Mouse (Mus musculus) layer of hippocampus, postnatal 25 days (tissue): Measurements from ENCODE around the gene Zmiz2. TPM values are rescaled to one million over a fixed set of nuclear protein-coding genes. Genes with fewer than 3 reads are reported as not detected.
A peak's percentile ranks its signal among the peaks of the same experiment; 100 is the strongest.
"Not testable (repeated sequence)": the region's sequence is repeated elsewhere in the genome, so short reads cannot be mapped to it uniquely, and the experiment has no call there.

Experiments
- DNase-seq, 2 experiments: peaks; one replicate each; pipeline ENCODE4 v3.0.0; 2022; ENCODE audit warnings: mixed read lengths in 2 of 2, low spot score in 1 of 2; ENCODE audit errors: extremely low spot score in 1 of 2
- microRNA-seq, 2 experiments: library from miRNA; unstranded; fragments of <30 nt; microRNA quantifications; one replicate each; pipeline ENCODE4 v1.2.0; 2021
- total RNA-seq, 2 experiments: library from RNA; stranded (reverse); gene quantifications; 2 replicates each; pipeline ENCODE4 v1.2.3; 2021

Gene Zmiz2
- total RNA-seq, 2 experiments from 2014 or later = 165 to 189 TPM

- no peak for DNase-seq
Observed at GRCm38 (mm10) chr11:6418751-6419150, 29.9 kb downstream of the Zmiz2 start.

- not testable (repeated sequence) for DNase-seq
Observed at GRCm38 (mm10) chr11:6419156-6419555, 30.3 kb downstream of the Zmiz2 start.

GRCm38 (mm10) chr11:6420283-6420703 is 31.4 kb downstream of the Zmiz2 start:
- DNase-seq = no peak

GRCm38 (mm10) chr11:6420722-6421350 is 32.0 kb downstream of the Zmiz2 start:
- no peak for DNase-seq

- no peak for DNase-seq
Observed at GRCm38 (mm10) chr11:6430186-6430585, 41.3 kb downstream of the Zmiz2 start.

- DNase-seq = peak in 1 of 2 experiments; percentile 50
Observed at GRCm38 (mm10) chr11:6436442-6436841, 47.6 kb downstream of the Zmiz2 start.

- no peak for DNase-seq
Observed at GRCm38 (mm10) chr11:6437667-6438066, 48.8 kb downstream of the Zmiz2 start.

- DNase-seq = no peak
Observed at GRCm38 (mm10) chr11:6440171-6440570, 51.3 kb downstream of the Zmiz2 start.

- DNase-seq = no peak
Observed at GRCm38 (mm10) chr11:6442566-6442965, 53.7 kb downstream of the Zmiz2 start.

GRCm38 (mm10) chr11:6443102-6443501 is 54.2 kb downstream of the Zmiz2 start:
- DNase-seq = no peak

GRCm38 (mm10) chr11:6443727-6444076 is 54.8 kb downstream of the Zmiz2 start:
- DNase-seq = no peak

GRCm38 (mm10) chr11:6444077-6444853 is 55.4 kb downstream of the Zmiz2 start, which contains the start of gene H2afv:
Gene H2afv, minus strand, starts transcription at chr11:6444443.
- DNase-seq = peak; percentile 96 to 99

GRCm38 (mm10) chr11:6445441-6445840 is 56.6 kb downstream of the Zmiz2 start:
- no peak for DNase-seq

GRCm38 (mm10) chr11:6445951-6446350 is 57.1 kb downstream of the Zmiz2 start:
- no peak for DNase-seq

- DNase-seq = no peak
Observed at GRCm38 (mm10) chr11:6447493-6447892, 58.6 kb downstream of the Zmiz2 start.

GRCm38 (mm10) chr11:6448155-6448554 is 59.3 kb downstream of the Zmiz2 start:
- not testable (repeated sequence) for DNase-seq

Small RNA genes within 50 kb of the gene (microRNA-seq; reads per million reads assigned to microRNA genes)
- gene Mir7651 = 0.92 to 1.00 reads per million in 2 experiments

Other genes with a start within 250 kb of the Zmiz2 start
- under 1 TPM; 0.17 to 0.31 TPM for gene A730071L15Rik, start 189.0 kb upstream of the Zmiz2 start, total RNA-seq
- gene Nudcd3, start 188.7 kb upstream of the Zmiz2 start, total RNA-seq = 100 to 1,000 TPM; 111 to 113 TPM
- under 1 TPM; 0.15 to 0.26 TPM for gene Npc1l1, start 158.9 kb upstream of the Zmiz2 start, total RNA-seq
- gene Ddx56, start 121.3 kb upstream of the Zmiz2 start, total RNA-seq = 10 to 100 TPM; 41.4 to 43.1 TPM
- gene Tmed4, start 114.2 kb upstream of the Zmiz2 start, total RNA-seq = 100 to 1,000 TPM; 102 TPM
- 100 to 1,000 TPM; 229 to 239 TPM for gene Ogdh, start 97.4 kb upstream of the Zmiz2 start, total RNA-seq
- gene Ppia, start 26.4 kb downstream of the Zmiz2 start, total RNA-seq = 1,000 to 10,000 TPM; 1,673 to 1,893 TPM
- gene H2afv, start 55.4 kb downstream of the Zmiz2 start, total RNA-seq = 10 to 100 TPM; 40.9 to 42.0 TPM
- gene Purb, start 86.8 kb downstream of the Zmiz2 start, total RNA-seq = 100 to 1,000 TPM; 253 to 270 TPM
- under 1 TPM; 0.20 to 0.47 TPM for gene Myo1g, start 131.9 kb downstream of the Zmiz2 start, total RNA-seq
- gene Ccm2, start 157.8 kb downstream of the Zmiz2 start, total RNA-seq = 10 to 100 TPM; 51.8 to 54.9 TPM
- gene Nacad, start 217.0 kb downstream of the Zmiz2 start, total RNA-seq = 10 to 100 TPM; 43.8 to 44.9 TPM
- 10 to 100 TPM; 45.0 to 53.0 TPM for gene Tbrg4, start 237.0 kb downstream of the Zmiz2 start, total RNA-seq
- not detected for gene Wap, start 249.6 kb downstream of the Zmiz2 start, total RNA-seq